Mouse (Mus musculus) midbrain, embryonic 12.5 days (tissue): ENCODE results near the gene Cd5l. TPM values are rescaled to one million over a fixed set of nuclear protein-coding genes. Genes with fewer than 3 reads are reported as not detected.

Experiments
- ATAC-seq: fragments of 200-750 bp; cut with Nextera tagmentation; 2 replicates; pipeline ENCODE4 v1.8.0; 2017; ENCODE audit warnings: low read depth, moderate TSS enrichment, moderate library complexity; ENCODE audit not compliant: low FRiP score
- H3K27ac ChIP-seq: fragments of 300-500 bp; sonication (generic); replicated peaks from 2 replicates; pipeline ENCODE4 v1.5.1; 2016; ENCODE audit warnings: mild to moderate bottlenecking
- H3K27me3 ChIP-seq: fragments of 300-500 bp; sonication (generic); 2 replicates; pipeline ENCODE4 v1.6.1; 2016; ENCODE audit warnings: mild to moderate bottlenecking
- H3K36me3 ChIP-seq: fragments of 300-500 bp; sonication (generic); 2 replicates; pipeline ENCODE4 v1.6.1; 2016
- H3K4me1 ChIP-seq: fragments of 300-500 bp; sonication (generic); 2 replicates; pipeline ENCODE4 v1.6.1; 2016
- H3K4me2 ChIP-seq: fragments of 300-500 bp; sonication (generic); replicated peaks from 2 replicates; pipeline ENCODE4 v1.6.1; 2016; ENCODE audit warnings: mild to moderate bottlenecking, moderate library complexity
- H3K4me3 ChIP-seq: fragments of 300-500 bp; sonication (generic); 2 replicates; pipeline ENCODE4 v1.5.1; 2016; ENCODE audit warnings: mild to moderate bottlenecking
- H3K9ac ChIP-seq: fragments of 300-500 bp; sonication (generic); replicated peaks from 2 replicates; pipeline ENCODE4 v1.6.1; 2016; ENCODE audit warnings: mild to moderate bottlenecking, moderate library complexity
- H3K9me3 ChIP-seq: fragments of 300-500 bp; sonication (generic); 2 replicates; pipeline ENCODE4 v1.6.1; 2016; ENCODE audit warnings: mild to moderate bottlenecking
- WGBS: fragments of 180-500 bp; shearing (Covaris S2); methylation state at CpG from one replicate; pipeline ENCODE4 v1.1.7; 2016; 5-methylcytosine and 5-hydroxymethylcytosine counted together
- polyA plus RNA-seq: library from polyadenylated mRNA; unstranded; fragments of >200 nt; fragmentation: Nextera tagmentation; extraction: Ambion mirVana; gene quantifications from 2 replicates; pipeline ENCODE4 v1.2.1, GENCODE M21; 2016

The Cd5l gene
- polyA plus RNA-seq, 1 experiment from 2014 or later, result 0.14 TPM

- Histone ChIP-seq H3K27ac (no peak overlapping the region), H3K9me3 (no peaks in the 10 kb centered on the region), H3K4me1 (0 out of 2 replicates have a peak, but pooled peaks cover 3% of the 10 kb centered on the region), H3K27me3 (no peaks in the 10 kb centered on the region), H3K4me3 (no peak overlapping the region), H3K36me3 (no peaks in the 10 kb centered on the region), H3K4me2 (no peak overlapping the region), H3K9ac (no peak overlapping the region)
- ATAC-seq, result no peak
- 91% methylated on average over 4 of the region's 4 CpGs for WGBS
Measured at GRCm38 (mm10) chr3:87409196-87409935, 51.7 kb downstream of the Cd5l start.

- Histone ChIP-seq H3K36me3 (no peaks in the 10 kb centered on the region), H3K9ac (no peak overlapping the region), H3K4me2 (no peak overlapping the region), H3K27me3 (no peaks in the 10 kb centered on the region), H3K4me3 (no peak overlapping the region), H3K9me3 (no peaks in the 10 kb centered on the region), H3K27ac (no peak overlapping the region), H3K4me1 (0 out of 2 replicates have a peak, but pooled peaks cover 3% of the 10 kb centered on the region)
- WGBS, result 89% methylated on average over 6 of the region's 6 CpGs
- no peak for ATAC-seq
Measured at GRCm38 (mm10) chr3:87410605-87411004, 52.9 kb downstream of the Cd5l start.

GRCm38 (mm10) chr3:87411150-87411549, 53.5 kb downstream of the Cd5l start:
- Histone ChIP-seq H3K9me3 (no peaks in the 10 kb centered on the region), H3K27ac (no peak overlapping the region), H3K36me3 (no peaks in the 10 kb centered on the region), H3K27me3 (no peaks in the 10 kb centered on the region), H3K4me1 (0 out of 2 replicates have a peak, but pooled peaks cover 3% of the 10 kb centered on the region), H3K9ac (no peak overlapping the region), H3K4me3 (no peak overlapping the region), H3K4me2 (no peak overlapping the region)
- 11% methylated on average over 12 of the region's 12 CpGs for WGBS
- peak; percentile 68; the same call in 1 of the 2 replicates for ATAC-seq

DNA sequence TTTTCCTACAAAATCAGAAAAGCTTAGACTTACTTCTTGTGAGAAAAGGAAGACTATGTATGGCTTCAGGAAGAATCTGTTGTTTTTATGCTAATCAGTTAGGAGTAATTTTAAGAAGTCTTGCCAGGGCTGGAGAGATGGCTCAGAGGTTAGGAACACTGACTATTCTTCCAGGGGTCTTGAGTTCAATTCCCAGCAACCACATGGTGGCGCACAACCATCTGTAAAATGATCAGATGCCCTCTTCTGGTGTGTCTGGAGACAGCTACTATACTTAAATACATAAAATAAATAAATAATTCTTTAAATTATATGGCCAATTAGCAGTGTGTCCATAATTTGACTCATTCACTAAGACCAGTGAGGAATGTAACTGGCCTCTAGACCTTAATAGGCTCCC, 63.0 kb downstream of the Cd5l start:
- WGBS, result 42% methylated on average over 1 of the region's 1 CpGs
- Histone ChIP-seq H3K4me1 (no peaks in the 10 kb centered on the region), H3K27me3 (no peaks in the 10 kb centered on the region), H3K4me2 (no peak overlapping the region), H3K9ac (no peak overlapping the region), H3K27ac (no peak overlapping the region), H3K4me3 (no peak overlapping the region), H3K9me3 (no peaks in the 10 kb centered on the region), H3K36me3 (no peaks in the 10 kb centered on the region)
- ATAC-seq, result no peak

Other genes with a start within 250 kb of the Cd5l start
- gene Kirrel, start 183.1 kb upstream of the Cd5l start, polyA plus RNA-seq, result 12.9 and 13.5 TPM in 2 replicates
- gene Fcrls, start 94.1 kb upstream of the Cd5l start, polyA plus RNA-seq, result 7.4 and 9.9 TPM in 2 replicates
- 0.14 TPM in 1 of 2 replicates, not detected in the other for gene Fcrl1, start 18.5 kb downstream of the Cd5l start, polyA plus RNA-seq
- not detected in 2 replicates for gene Fcrl5, start 77.9 kb downstream of the Cd5l start, polyA plus RNA-seq
- 13.8 and 15.4 TPM in 2 replicates for gene Etv3, start 167.5 kb downstream of the Cd5l start, polyA plus RNA-seq